ENCODE assay signal across 8 mouse cellular contexts in genomic region chr17:56162231-56162774, GRCm38 (mm10). TPM values are rescaled to one million over a fixed set of nuclear protein-coding genes. Genes with fewer than 3 reads are reported as not detected.
DNase-seq lines count a peak whose midpoint lies in the region; ATAC-seq lines count a peak whose summit lies in the region.

Tnfaip8l1 (plus strand) TSS chr17:56162477.

- ATAC-seq in hematopoietic stem cell, adult 5-6 weeks (replicated peaks in 1 of 2; ENCODE audit: insufficient read depth in 1 of 2, low FRiP score in 2 of 2, low TSS enrichment in 1 of 2, low read depth in 1 of 2, poor library complexity in 2 of 2, severe bottlenecking in 2 of 2) = peak; percentile 98
- ATAC-seq in lung, embryonic 16.5 days (ENCODE audit: low read depth) = peak; percentile 98

- H3K4me3 ChIP-seq in lung, embryonic 16.5 days (ENCODE audit: low read length) = peak within 1 kb of the TSS; percentile 51

- peak within 1 kb of the TSS; percentile 82 for H3K4me2 ChIP-seq in lung, embryonic 16.5 days (ENCODE audit: low read depth, low read length)

- H3K36me3 ChIP-seq in lung, embryonic 16.5 days (ENCODE audit: control insufficient read depth, insufficient read depth, low read length) = no peaks in the 10 kb centered on the region

- peak within 1 kb of the TSS; percentile 70 for H3K9ac ChIP-seq in lung, embryonic 16.5 days (ENCODE audit: low read length)

- H3K4me1 ChIP-seq in lung, embryonic 16.5 days (replicated peaks; ENCODE audit: control insufficient read depth, insufficient read depth, low read length) = peaks cover 14% of the 10 kb centered on the region

- peak within 1 kb of the TSS; percentile 51; the same call in 1 of the 2 replicates for H3K27ac ChIP-seq in lung, embryonic 16.5 days (ENCODE audit: low read length)

- H3K9me3 ChIP-seq in lung, embryonic 16.5 days (ENCODE audit: control insufficient read depth, low read length) = no peaks in the 10 kb centered on the region

- 1% methylated on average over 30 of the region's 30 CpGs for WGBS in lung, embryonic 16.5 days

- H3K27me3 ChIP-seq in lung, embryonic 16.5 days (ENCODE audit: control insufficient read depth, insufficient read depth, low read depth, low read length) = peaks cover 2% of the 10 kb centered on the region

- peak; percentile 89 for DNase-seq in MEL-GATA-1-ER (ENCODE audit: extremely low read depth, low read depth)
- DNase-seq in cerebellum, adult 8-10 months = peak; percentile 88
- peak; percentile 88 for DNase-seq in forelimb bud, embryonic 11.5 days (ENCODE audit: low read depth, low spot score)
- peak; percentile 85 for DNase-seq in layer of hippocampus, adult 9-10 months (ENCODE audit: low spot score)
- DNase-seq in ovary, postnatal 10 days (ENCODE audit: low spot score) = peak; percentile 75
- peak; percentile 87 to 89 for DNase-seq in thymus, postnatal 10 days (ENCODE audit: low spot score in 2 of 2)

RNA-seq across cellular contexts. Expression of gene Tnfaip8l1, which starts in this region (rescaled TPM):
- total RNA-seq in hematopoietic stem cell, adult 5-6 weeks (2017) = 2.6 and 2.9 TPM in 2 replicates
- polyA plus RNA-seq in lung, embryonic 16.5 days (2015; fragmentation: Nextera tagmentation; extraction: Ambion mirVana) = 15.5 and 17.3 TPM in 2 replicates

Comparison
In these comparisons a context has a peak if more than half of its experiments do, and no peak if none do; other contexts are left out.
1. Peak in every context shown above with its lines: DNase-seq, ATAC-seq, H3K4me3 ChIP-seq and H3K27ac ChIP-seq.